Mouse (Mus musculus): ENCODE results near the gene Timm29. TPM values are rescaled to one million over a fixed set of nuclear protein-coding genes. Genes with fewer than 3 reads are reported as not detected.

The Timm29 gene
- total and polyA plus RNA-seq, 2 experiments, result 13.0 to 26.7 TPM

DNA sequence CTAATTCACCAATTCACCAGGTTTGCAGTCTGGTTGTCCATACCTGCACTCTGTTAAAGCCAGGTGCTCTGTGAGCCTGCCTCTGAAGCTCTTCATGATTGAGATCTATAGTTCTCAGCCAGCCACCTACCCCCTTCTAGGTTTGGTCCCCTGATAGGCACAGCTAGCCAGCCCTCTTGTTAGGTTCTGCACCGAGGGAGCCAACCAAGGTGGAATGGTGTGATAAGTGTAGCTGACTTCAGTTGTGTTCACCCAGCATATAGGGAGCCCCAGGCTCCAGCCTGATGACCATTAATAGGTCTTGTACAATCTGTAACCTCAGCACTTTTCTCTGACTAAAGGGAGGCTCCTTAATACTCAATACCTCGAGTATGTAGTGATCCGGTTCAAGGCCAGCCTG, 7.7 kb downstream of the Timm29 start:
- H3K27me3 ChIP-seq (ENCODE audit: control insufficient read depth, insufficient read depth, low read length), result no peaks in the 10 kb centered on the region
- DNase-seq (ENCODE audit: extremely low read depth, low read depth, low spot score), result no peak
- TF ChIP-seq POLR2A (IDR thresholded peaks at IDR 0.05; ENCODE audit: extremely low read depth, insufficient read depth, low read length) (no peak), CTCF (IDR thresholded peaks at IDR 0.05; ENCODE audit: low read depth, low read length) (no peak)
- WGBS, result 82% methylated on average over 3 of the region's 3 CpGs
- H3K79me2 ChIP-seq (ENCODE audit: control insufficient read depth, insufficient read depth, low read length), result no peaks in the 10 kb centered on the region
- H3K4me1 ChIP-seq (ENCODE audit: control insufficient read depth, insufficient read depth, low read length), result no peaks in the 10 kb centered on the region
- no peak overlapping the region for H3K9ac ChIP-seq (ENCODE audit: low read depth, low read length)
- H3K4me3 ChIP-seq (ENCODE audit: insufficient read depth, low read depth, low read length), result no peak overlapping the region
- peaks cover 5% of the 10 kb centered on the region; the same call in 1 of the 2 replicates for H3K36me3 ChIP-seq (ENCODE audit: control insufficient read depth, insufficient read depth, low read length)
- no peak overlapping the region for H3K27ac ChIP-seq (replicated peaks; ENCODE audit: insufficient read depth, low read depth, low read length)

DNA sequence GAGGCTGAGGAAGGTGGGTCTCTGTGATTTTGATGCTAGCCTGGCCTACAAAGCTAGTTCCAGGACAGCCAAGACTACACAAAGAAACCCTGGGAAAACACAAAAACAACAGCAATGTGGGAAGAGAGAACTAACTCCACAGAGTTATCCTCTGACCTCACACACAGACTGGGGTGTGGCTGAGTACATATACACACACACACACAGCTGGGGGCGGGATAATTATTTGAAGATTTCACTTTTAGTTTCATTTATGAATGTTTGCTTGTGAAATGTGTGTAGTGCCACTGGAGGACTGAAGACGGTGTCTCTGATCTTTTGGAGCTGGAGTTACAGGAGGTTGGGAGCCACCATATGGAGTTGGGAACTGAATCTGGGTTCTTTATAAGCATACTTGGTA, 8.6 kb downstream of the Timm29 start:
- WGBS, result 61% methylated on average over 2 of the region's 2 CpGs
- no peak for DNase-seq (ENCODE audit: extremely low read depth, low read depth, low spot score)
- H3K4me1 ChIP-seq (ENCODE audit: control insufficient read depth, insufficient read depth, low read length), result no peaks in the 10 kb centered on the region
- no peaks in the 10 kb centered on the region for H3K79me2 ChIP-seq (ENCODE audit: control insufficient read depth, insufficient read depth, low read length)
- TF ChIP-seq POLR2A (IDR thresholded peaks at IDR 0.05; ENCODE audit: extremely low read depth, insufficient read depth, low read length) (no peak), CTCF (IDR thresholded peaks at IDR 0.05; ENCODE audit: low read depth, low read length) (no peak)
- H3K9ac ChIP-seq (ENCODE audit: low read depth, low read length), result no peak overlapping the region
- no peaks in the 10 kb centered on the region for H3K27me3 ChIP-seq (ENCODE audit: control insufficient read depth, insufficient read depth, low read length)
- H3K36me3 ChIP-seq (ENCODE audit: control insufficient read depth, insufficient read depth, low read length), result peaks cover 2% of the 10 kb centered on the region; the same call in 1 of the 2 replicates
- H3K4me3 ChIP-seq (ENCODE audit: insufficient read depth, low read depth, low read length), result no peak overlapping the region
- H3K27ac ChIP-seq (replicated peaks; ENCODE audit: insufficient read depth, low read depth, low read length), result no peak overlapping the region

- peak; percentile 60 for DNase-seq (ENCODE audit: extremely low read depth, low read depth, low spot score)
- no peaks in the 10 kb centered on the region for H3K4me1 ChIP-seq (ENCODE audit: control insufficient read depth, insufficient read depth, low read length)
- no peak overlapping the region for H3K27ac ChIP-seq (replicated peaks; ENCODE audit: insufficient read depth, low read depth, low read length)
- no peak overlapping the region for H3K9ac ChIP-seq (ENCODE audit: low read depth, low read length)
- WGBS, result 50% methylated on average over 10 of the region's 10 CpGs
- no peak for TF ChIP-seq POLR2A (IDR thresholded peaks at IDR 0.05; ENCODE audit: extremely low read depth, insufficient read depth, low read length)
- TF ChIP-seq CTCF (IDR thresholded peaks at IDR 0.05; ENCODE audit: low read depth, low read length), result peak; percentile 81
- H3K79me2 ChIP-seq (ENCODE audit: control insufficient read depth, insufficient read depth, low read length), result no peaks in the 10 kb centered on the region
- H3K27me3 ChIP-seq (ENCODE audit: control insufficient read depth, insufficient read depth, low read length), result no peaks in the 10 kb centered on the region
- no peaks in the 10 kb centered on the region for H3K36me3 ChIP-seq (ENCODE audit: control insufficient read depth, insufficient read depth, low read length)
- no peak overlapping the region for H3K4me3 ChIP-seq (ENCODE audit: insufficient read depth, low read depth, low read length)
Observed at GRCm38 (mm10) chr9:21601722-21602399, 9.3 kb downstream of the Timm29 start.

GRCm38 (mm10) chr9:21604119-21604518, 11.6 kb downstream of the Timm29 start:
- Histone ChIP-seq H3K4me1 (ENCODE audit: control insufficient read depth, insufficient read depth, low read length) (no peaks in the 10 kb centered on the region), H3K36me3 (ENCODE audit: control insufficient read depth, insufficient read depth, low read length) (no peaks in the 10 kb centered on the region), H3K27ac (replicated peaks; ENCODE audit: insufficient read depth, low read depth, low read length) (no peak overlapping the region), H3K9ac (ENCODE audit: low read depth, low read length) (no peak overlapping the region), H3K27me3 (ENCODE audit: control insufficient read depth, insufficient read depth, low read length) (no peaks in the 10 kb centered on the region), H3K79me2 (ENCODE audit: control insufficient read depth, insufficient read depth, low read length) (no peaks in the 10 kb centered on the region), H3K4me3 (ENCODE audit: insufficient read depth, low read depth, low read length) (no peak overlapping the region)
- no peak for DNase-seq (ENCODE audit: extremely low read depth, low read depth, low spot score)
- 78% methylated on average over 5 of the region's 5 CpGs for WGBS
- TF ChIP-seq CTCF (IDR thresholded peaks at IDR 0.05; ENCODE audit: low read depth, low read length) (no peak), POLR2A (IDR thresholded peaks at IDR 0.05; ENCODE audit: extremely low read depth, insufficient read depth, low read length) (no peak)

GRCm38 (mm10) chr9:21605865-21606264, 13.3 kb downstream of the Timm29 start:
- Histone ChIP-seq H3K36me3 (ENCODE audit: control insufficient read depth, insufficient read depth, low read length) (no peaks in the 10 kb centered on the region), H3K9ac (ENCODE audit: low read depth, low read length) (no peak overlapping the region), H3K4me3 (ENCODE audit: insufficient read depth, low read depth, low read length) (no peak overlapping the region), H3K27ac (replicated peaks; ENCODE audit: insufficient read depth, low read depth, low read length) (no peak overlapping the region), H3K4me1 (ENCODE audit: control insufficient read depth, insufficient read depth, low read length) (no peaks in the 10 kb centered on the region), H3K79me2 (ENCODE audit: control insufficient read depth, insufficient read depth, low read length) (no peaks in the 10 kb centered on the region), H3K27me3 (ENCODE audit: control insufficient read depth, insufficient read depth, low read length) (no peaks in the 10 kb centered on the region)
- DNase-seq (ENCODE audit: extremely low read depth, low read depth, low spot score), result no peak
- 87% methylated on average over 5 of the region's 5 CpGs for WGBS
- TF ChIP-seq CTCF (IDR thresholded peaks at IDR 0.05; ENCODE audit: low read depth, low read length) (no peak), POLR2A (IDR thresholded peaks at IDR 0.05; ENCODE audit: extremely low read depth, insufficient read depth, low read length) (no peak)

DNA sequence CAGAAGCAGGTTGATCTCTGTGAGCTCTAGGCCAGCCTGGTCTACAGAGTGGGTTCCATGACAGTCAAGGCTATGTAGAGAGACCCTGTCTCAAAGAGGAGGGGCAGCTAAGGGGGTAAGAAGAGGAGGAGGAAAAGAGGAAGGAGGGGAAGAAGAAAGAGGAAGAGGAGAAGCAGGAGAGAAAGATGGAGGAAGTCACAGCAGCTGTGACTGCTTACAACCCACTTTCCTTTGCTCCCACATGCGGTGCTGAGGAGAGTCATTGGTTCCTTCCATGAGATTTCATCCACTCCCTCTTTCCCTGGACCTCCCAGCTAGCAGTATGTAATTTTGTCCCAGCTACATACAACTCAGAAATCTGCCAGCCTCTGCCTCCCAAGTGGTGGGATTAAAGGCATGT, 14.1 kb downstream of the Timm29 start:
- Histone ChIP-seq H3K9ac (ENCODE audit: low read depth, low read length) (no peak overlapping the region), H3K36me3 (ENCODE audit: control insufficient read depth, insufficient read depth, low read length) (no peaks in the 10 kb centered on the region), H3K4me1 (ENCODE audit: control insufficient read depth, insufficient read depth, low read length) (no peaks in the 10 kb centered on the region), H3K27me3 (ENCODE audit: control insufficient read depth, insufficient read depth, low read length) (no peaks in the 10 kb centered on the region), H3K4me3 (ENCODE audit: insufficient read depth, low read depth, low read length) (no peak overlapping the region), H3K27ac (replicated peaks; ENCODE audit: insufficient read depth, low read depth, low read length) (no peak overlapping the region), H3K79me2 (ENCODE audit: control insufficient read depth, insufficient read depth, low read length) (no peaks in the 10 kb centered on the region)
- 85% methylated on average over 1 of the region's 1 CpGs for WGBS
- TF ChIP-seq CTCF (IDR thresholded peaks at IDR 0.05; ENCODE audit: low read depth, low read length) (no peak), POLR2A (IDR thresholded peaks at IDR 0.05; ENCODE audit: extremely low read depth, insufficient read depth, low read length) (no peak)
- DNase-seq (ENCODE audit: extremely low read depth, low read depth, low spot score), result no peak
